Mouse (Mus musculus) liver, embryonic 16.5 days (tissue): Measurements from ENCODE around the gene Gm20458. TPM values are rescaled to one million over a fixed set of nuclear protein-coding genes. Genes with fewer than 3 reads are reported as not detected.

Source experiments
- ATAC-seq: fragments of 200-750 bp; cut with Nextera tagmentation; 2 replicates; pipeline ENCODE4 v1.8.0; 2017; ENCODE audit warnings: low read depth, mild to moderate bottlenecking, moderate number of reproducible peaks, moderate library complexity
- H3K27ac ChIP-seq: fragments of 300-500 bp; sonication (generic); 2 replicates; pipeline ENCODE4 v1.5.1; 2014; ENCODE audit warnings: mild to moderate bottlenecking, low read length
- H3K27me3 ChIP-seq: fragments of 300-500 bp; sonication (generic); 2 replicates; pipeline ENCODE4 v1.6.1; 2014; ENCODE audit warnings: low read depth, low read length, mixed read lengths; ENCODE audit not compliant: control insufficient read depth, insufficient read depth
- H3K36me3 ChIP-seq: fragments of 300-500 bp; sonication (generic); 2 replicates; pipeline ENCODE4 v1.6.1; 2014; ENCODE audit warnings: mild to moderate bottlenecking; ENCODE audit not compliant: control insufficient read depth, insufficient read depth
- H3K4me1 ChIP-seq: fragments of 300-500 bp; sonication (generic); 2 replicates; pipeline ENCODE4 v1.6.1; 2014; ENCODE audit warnings: low read depth, low read length, mixed read lengths; ENCODE audit not compliant: control insufficient read depth
- H3K4me2 ChIP-seq: fragments of 300-500 bp; sonication (generic); 2 replicates; pipeline ENCODE4 v1.6.1; 2014; ENCODE audit warnings: low read depth, low read length, mixed read lengths
- H3K4me3 ChIP-seq: fragments of 300-500 bp; sonication (generic); 2 replicates; pipeline ENCODE4 v1.5.1; 2014; ENCODE audit warnings: low read depth, mild to moderate bottlenecking, low read length
- H3K9ac ChIP-seq: fragments of 300-500 bp; sonication (generic); 2 replicates; pipeline ENCODE4 v1.6.1; 2014; ENCODE audit warnings: low read depth, low read length
- H3K9me3 ChIP-seq: fragments of 300-500 bp; sonication (generic); replicated peaks from 2 replicates; pipeline ENCODE4 v1.6.1; 2016; ENCODE audit warnings: low read length; ENCODE audit not compliant: control insufficient read depth
- WGBS: fragments of 180-500 bp; shearing (Covaris S2); extraction: QIAGEN DNeasy Blood & Tissue Kit; methylation state at CpG from one replicate; pipeline ENCODE4 v1.1.7; 2014; ENCODE audit not compliant: insufficient replicate concordance; 5-methylcytosine and 5-hydroxymethylcytosine counted together
- polyA plus RNA-seq: library from polyadenylated mRNA; unstranded; fragments of >200 nt; fragmentation: Nextera tagmentation; extraction: Ambion mirVana; gene quantifications from 2 replicates; pipeline ENCODE4 v1.2.1, GENCODE M21; 2015

Gene Gm20458
- polyA plus RNA-seq, 1 experiment from 2014 or later: 5.6 TPM

DNA sequence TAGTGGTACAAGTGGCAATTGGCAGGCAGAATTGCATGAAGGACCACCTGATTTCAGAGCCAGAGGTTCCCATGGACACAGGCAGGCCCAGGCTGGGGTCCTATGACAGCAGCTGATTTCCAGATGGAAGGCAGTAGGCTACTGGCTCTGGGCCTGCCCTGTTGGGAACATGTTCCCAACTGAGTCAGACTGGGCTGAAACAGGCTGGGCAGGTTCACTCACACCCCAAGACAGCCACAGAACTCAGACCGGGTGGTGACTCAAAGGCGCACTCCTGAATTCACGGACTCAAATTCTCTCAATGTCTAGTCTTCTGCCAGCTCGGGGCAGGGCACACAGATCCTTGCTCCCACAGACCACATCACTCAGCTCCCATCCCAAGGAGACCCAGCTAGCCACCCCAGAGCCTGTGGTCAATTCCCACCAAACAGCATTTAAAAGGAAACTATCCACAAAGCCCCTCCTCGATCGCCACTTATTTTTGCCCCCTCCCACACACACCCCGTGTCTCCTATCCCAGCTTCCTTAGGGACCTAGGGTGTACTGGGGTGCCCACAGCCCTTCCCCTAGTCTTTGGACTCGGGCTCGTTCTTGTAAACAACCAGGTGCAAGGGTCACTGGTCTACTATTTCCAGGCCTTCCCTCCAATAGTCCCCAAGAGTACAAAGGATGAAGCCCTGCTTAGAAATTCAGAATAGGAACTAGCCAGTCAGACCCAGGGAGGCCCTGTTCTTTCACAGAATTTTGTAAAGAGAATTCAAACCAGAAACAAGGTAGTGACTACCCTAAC is 28.9 kb upstream of the Gm20458 start:
- Histone ChIP-seq H3K4me1 (peaks cover 2% of the 10 kb centered on the region), H3K4me2 (peak overlapping the region; percentile 41), H3K9ac (peak overlapping the region; percentile 28; the same call in 1 of the 2 replicates), H3K36me3 (no peaks in the 10 kb centered on the region; the same call in 1 of the 2 replicates), H3K27me3 (no peaks in the 10 kb centered on the region), H3K9me3 (no peaks in the 10 kb centered on the region), H3K27ac (peak overlapping the region; percentile 76), H3K4me3 (peak overlapping the region; percentile 8; the same call in 1 of the 2 replicates)
- WGBS: 48% methylated on average over 9 of the region's 9 CpGs
- ATAC-seq: peak; percentile 66

DNA sequence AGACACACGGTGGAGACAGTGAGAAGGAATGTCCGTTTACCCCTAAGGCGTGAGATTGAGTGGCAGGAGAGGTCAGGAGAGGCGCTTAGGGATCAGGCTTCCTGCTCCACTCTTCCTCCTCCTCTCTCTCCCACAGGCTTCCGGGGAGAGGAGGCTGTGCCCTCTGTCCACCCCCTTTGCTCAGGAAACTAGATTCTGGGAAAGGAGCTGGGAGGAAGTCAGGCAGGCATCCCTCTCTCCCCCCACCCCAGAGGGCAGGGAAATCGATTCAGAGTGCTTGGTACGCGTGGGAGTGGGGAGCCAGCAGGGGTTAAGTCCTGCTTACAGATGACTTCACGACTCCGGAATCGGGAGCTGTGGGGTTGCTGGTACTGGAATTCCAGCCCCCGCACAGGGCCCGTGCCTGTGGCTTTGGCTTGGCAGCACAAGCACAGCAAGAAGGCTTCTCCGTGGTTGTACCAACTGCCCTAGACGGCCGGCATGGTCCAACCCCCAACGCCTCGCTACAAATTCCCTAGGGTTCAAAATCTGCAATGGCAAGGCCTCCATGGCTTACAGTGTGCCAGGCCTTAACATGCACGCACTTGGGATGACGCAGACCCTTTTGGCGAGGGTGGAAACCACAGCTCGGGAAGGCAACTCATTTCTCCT is 28.1 kb upstream of the Gm20458 start:
- no peaks in the 10 kb centered on the region; the same call in 1 of the 2 replicates for H3K36me3 ChIP-seq
- H3K9me3 ChIP-seq: no peaks in the 10 kb centered on the region
- H3K9ac ChIP-seq: 0 out of 2 replicates have a peak overlapping the region, but pooled peaks have one; percentile 31
- peak overlapping the region; percentile 76 for H3K27ac ChIP-seq
- no peaks in the 10 kb centered on the region for H3K27me3 ChIP-seq
- peak overlapping the region; percentile 41 for H3K4me2 ChIP-seq
- peaks cover 2% of the 10 kb centered on the region for H3K4me1 ChIP-seq
- ATAC-seq: no peak
- WGBS: 23% methylated on average over 22 of the region's 22 CpGs
- peak overlapping the region; percentile 8; the same call in 1 of the 2 replicates for H3K4me3 ChIP-seq

DNA sequence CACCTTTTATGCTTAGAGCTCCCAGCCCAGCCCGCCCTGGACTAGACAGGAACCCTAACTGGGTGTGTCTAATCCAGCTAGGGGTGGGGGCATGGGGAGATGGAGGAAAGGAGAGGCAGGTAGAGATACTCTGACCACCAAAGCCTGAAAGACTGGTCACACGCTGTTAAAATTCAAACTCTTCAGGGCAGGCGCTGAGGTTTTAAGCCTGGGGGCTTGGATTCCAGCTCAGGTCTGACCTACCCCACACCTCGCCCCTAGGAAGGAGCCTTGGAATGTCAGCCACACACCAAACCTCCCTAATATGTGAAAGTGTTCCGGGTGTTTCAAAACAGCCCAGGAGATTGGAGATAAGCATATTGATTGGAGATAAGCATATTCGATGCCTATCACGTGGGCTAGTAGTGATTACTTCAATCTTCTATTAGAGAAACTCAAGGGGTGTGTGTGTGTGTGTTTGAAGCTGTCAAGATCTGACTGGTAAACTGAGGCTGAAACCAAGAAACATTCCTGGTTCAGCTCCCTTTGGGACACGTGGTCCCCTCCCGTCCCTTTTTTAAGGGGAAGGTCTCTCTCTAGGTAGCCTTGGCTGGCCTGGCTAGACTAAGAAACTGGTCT is 27.4 kb upstream of the Gm20458 start:
- Histone ChIP-seq H3K4me3 (peak overlapping the region; percentile 6; the same call in 1 of the 2 replicates), H3K27ac (peak overlapping the region; percentile 76), H3K27me3 (no peaks in the 10 kb centered on the region), H3K4me2 (peak overlapping the region; percentile 41), H3K9me3 (no peaks in the 10 kb centered on the region), H3K9ac (no peak overlapping the region), H3K36me3 (no peaks in the 10 kb centered on the region; the same call in 1 of the 2 replicates), H3K4me1 (peaks cover 2% of the 10 kb centered on the region)
- no peak for ATAC-seq
- WGBS: 51% methylated on average over 9 of the region's 9 CpGs

DNA sequence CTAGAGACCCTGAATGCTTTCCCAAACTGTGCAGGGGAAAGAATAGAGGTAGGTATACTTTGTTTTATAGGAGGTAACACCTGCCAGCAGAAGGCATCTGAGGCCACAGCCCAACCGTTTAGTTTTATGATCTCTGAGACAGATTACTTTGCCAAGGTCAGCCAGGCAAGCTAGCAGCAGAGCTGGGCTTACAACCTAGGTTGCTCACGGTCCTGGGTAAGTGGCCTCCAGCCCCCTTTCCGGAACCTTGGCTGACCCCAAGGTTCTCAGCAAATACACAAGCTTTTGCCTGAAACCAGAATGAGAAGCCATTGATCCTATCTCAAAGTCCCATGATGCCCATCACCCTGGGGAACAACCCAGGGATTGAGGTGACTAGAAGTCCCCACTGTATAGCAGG is 26.1 kb upstream of the Gm20458 start:
- Histone ChIP-seq H3K27me3 (no peaks in the 10 kb centered on the region), H3K9me3 (no peaks in the 10 kb centered on the region), H3K4me1 (peaks cover 2% of the 10 kb centered on the region), H3K9ac (peak overlapping the region; percentile 16; the same call in 1 of the 2 replicates), H3K4me3 (no peak overlapping the region), H3K27ac (peak overlapping the region; percentile 59), H3K36me3 (no peaks in the 10 kb centered on the region), H3K4me2 (peak overlapping the region; percentile 20; the same call in 1 of the 2 replicates)
- 57% methylated on average over 3 of the region's 3 CpGs for WGBS
- no peak for ATAC-seq

DNA sequence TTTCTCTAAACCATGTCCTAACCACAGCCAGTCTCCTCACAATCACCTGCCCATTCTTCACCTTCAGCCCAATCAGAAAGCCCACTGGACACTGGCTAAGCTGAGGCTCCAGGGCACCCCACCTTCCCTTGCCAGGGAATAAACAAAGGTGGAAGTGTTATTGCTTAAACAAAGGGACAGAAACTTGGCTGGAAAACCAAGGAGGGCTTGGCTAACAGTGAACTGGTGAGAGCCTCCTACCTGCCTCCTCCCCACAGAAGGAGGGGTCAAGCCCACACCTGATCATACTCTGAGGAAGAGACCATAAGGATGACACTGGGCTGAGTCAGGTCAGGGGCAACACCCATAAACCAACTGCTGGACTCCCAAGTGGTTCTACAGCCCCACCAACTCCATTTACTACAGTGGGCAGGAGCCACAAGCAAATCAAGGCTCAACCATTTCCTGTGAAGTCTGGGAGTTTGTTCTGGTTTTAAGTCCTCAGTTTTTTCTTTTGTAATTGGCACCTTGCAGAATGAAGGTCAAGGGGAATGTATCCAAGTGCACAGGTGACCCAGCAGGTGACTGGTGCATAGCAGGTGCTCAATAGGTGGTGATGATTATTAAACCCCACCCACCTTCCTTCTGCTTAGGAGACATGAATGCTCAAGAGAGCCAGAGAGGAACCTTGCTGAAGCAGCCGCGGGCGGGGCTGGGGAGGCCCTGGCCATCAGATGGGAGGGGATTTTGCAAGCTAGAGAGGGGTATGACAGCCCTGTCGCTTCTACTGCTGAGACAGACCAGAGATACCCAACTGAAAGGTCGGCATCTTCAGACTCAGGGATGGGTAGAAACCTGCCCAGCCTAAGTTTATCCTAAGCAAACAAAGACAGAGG is 25.3 kb upstream of the Gm20458 start:
- no peaks in the 10 kb centered on the region for H3K27me3 ChIP-seq
- H3K27ac ChIP-seq: peak overlapping the region; percentile 59
- no peaks in the 10 kb centered on the region for H3K9me3 ChIP-seq
- 14% methylated on average over 5 of the region's 5 CpGs for WGBS
- H3K36me3 ChIP-seq: no peaks in the 10 kb centered on the region
- H3K9ac ChIP-seq: no peak overlapping the region
- H3K4me1 ChIP-seq: peaks cover 2% of the 10 kb centered on the region
- no peak for ATAC-seq
- peak overlapping the region; percentile 20; the same call in 1 of the 2 replicates for H3K4me2 ChIP-seq
- no peak overlapping the region for H3K4me3 ChIP-seq

DNA sequence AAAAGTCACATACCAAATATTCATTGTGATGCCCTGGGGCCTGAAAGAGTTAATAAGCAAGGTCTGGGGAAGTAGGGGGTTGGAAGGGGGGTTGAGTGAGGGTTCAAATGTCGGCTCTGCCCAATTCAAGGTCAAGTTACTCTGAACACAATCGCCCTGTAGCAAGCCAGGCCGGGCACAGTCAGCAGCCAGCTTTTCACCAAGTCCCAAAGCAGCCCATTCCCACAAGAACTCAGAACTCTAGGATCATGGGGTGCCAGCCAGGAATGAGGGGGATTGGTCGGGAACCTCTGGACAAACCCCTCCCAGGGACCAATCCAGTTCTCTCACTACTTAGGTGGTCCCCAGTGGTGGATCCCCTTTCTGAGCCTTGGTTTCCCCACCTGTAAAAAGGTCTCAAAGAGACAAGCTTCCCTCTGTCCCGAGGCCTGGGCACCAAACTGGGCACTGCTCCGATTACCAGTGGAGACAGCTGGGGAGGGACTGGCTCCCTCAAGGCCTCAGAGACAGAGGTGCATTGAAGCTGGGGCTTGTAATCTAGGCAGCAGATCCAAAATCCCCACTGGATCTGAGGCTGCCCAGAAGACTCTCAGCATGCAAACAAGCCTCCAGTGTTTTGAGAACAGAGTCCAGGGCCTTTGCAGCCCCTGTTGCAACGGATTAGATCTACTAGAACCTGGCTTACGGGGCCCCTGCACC is 24.4 kb upstream of the Gm20458 start:
- 17% methylated on average over 8 of the region's 8 CpGs for WGBS
- Histone ChIP-seq H3K9ac (peak overlapping the region; percentile 4; the same call in 1 of the 2 replicates), H3K27me3 (peaks cover 3% of the 10 kb centered on the region), H3K27ac (peak overlapping the region; percentile 65), H3K9me3 (no peaks in the 10 kb centered on the region), H3K4me2 (peak overlapping the region; percentile 4; the same call in 1 of the 2 replicates), H3K36me3 (no peaks in the 10 kb centered on the region), H3K4me1 (peaks cover 2% of the 10 kb centered on the region), H3K4me3 (no peak overlapping the region)
- no peak for ATAC-seq

DNA sequence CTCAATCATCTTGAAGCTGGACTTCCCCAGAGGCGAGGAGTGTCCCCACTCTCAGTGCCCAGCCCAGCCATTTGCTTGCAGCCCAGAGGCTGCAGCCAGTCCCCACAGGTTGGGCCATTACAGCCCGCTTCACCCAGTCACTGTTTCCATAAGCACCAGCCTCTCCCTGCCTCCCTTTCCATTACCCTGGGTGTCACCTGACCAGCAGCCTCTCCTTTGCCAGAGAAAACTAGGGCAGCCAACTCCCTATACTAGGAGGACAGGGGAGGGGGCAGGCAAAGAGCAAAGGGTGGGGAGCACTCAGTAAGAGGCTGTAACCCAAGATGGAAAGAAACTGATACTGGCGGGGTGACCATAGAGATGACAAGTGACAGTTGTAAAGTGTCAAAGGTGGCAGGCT is 23.8 kb upstream of the Gm20458 start:
- Histone ChIP-seq H3K4me1 (peaks cover 2% of the 10 kb centered on the region), H3K27ac (peak overlapping the region; percentile 65), H3K4me3 (no peak overlapping the region), H3K4me2 (peak overlapping the region; percentile 36; the same call in 1 of the 2 replicates), H3K36me3 (no peaks in the 10 kb centered on the region), H3K9ac (peak overlapping the region; percentile 4; the same call in 1 of the 2 replicates), H3K9me3 (no peaks in the 10 kb centered on the region), H3K27me3 (peaks cover 7% of the 10 kb centered on the region)
- peak; percentile 43 for ATAC-seq
- WGBS: 39% methylated on average over 3 of the region's 3 CpGs

DNA sequence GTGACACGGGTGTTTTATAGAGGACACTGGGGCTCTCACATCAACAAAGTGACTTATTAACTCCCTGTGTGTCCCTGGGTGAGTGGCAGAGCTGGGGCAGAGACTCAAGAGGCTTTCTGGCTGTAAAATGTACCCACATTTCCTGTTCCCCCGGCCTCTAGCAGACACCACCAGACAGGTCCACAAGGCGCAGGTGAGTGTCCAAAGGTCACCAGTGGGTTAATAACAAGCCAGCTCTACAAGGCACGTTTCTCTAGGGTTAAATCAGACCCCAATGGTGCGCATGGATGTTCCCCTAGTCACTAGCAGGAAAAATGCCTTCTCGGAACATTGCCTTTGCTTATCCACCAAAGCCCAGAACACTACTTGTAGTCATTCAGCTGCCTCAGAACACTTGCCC is 23.1 kb upstream of the Gm20458 start:
- H3K4me3 ChIP-seq: no peak overlapping the region; the same call in 1 of the 2 replicates
- H3K4me2 ChIP-seq: peak overlapping the region; percentile 36
- peaks cover 8% of the 10 kb centered on the region for H3K27me3 ChIP-seq
- peak overlapping the region; percentile 65 for H3K27ac ChIP-seq
- peaks cover 2% of the 10 kb centered on the region for H3K4me1 ChIP-seq
- H3K9me3 ChIP-seq: no peaks in the 10 kb centered on the region
- peak; percentile 23; the same call in 1 of the 2 replicates for ATAC-seq
- 31% methylated on average over 6 of the region's 6 CpGs for WGBS
- no peaks in the 10 kb centered on the region for H3K36me3 ChIP-seq
- no peak overlapping the region for H3K9ac ChIP-seq
